Comparison of ENCODE assay signal across 9 mouse cellular contexts in the genomic region with DNA sequence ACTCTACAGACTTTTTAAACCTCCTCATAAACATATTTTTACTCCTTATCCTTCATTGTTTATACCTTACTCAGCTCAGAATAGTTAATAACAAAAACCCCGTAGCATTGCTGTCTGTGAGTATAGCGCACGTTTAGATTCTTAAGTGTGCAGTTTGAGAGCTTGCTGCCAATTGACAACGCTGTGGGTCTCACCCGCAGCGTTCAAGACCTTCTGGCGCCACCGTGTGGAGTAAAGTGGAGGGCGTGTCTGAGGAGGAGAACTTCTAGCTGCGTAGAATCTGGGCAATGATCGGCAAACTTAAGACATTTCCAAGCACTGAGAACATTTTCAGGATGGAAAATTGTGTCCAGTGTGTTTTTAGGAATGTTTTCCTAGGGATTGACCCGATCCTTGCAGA.
A peak's percentile ranks its signal among the peaks of the same experiment; 100 is the strongest.
DNase-seq lines count a peak whose midpoint lies in the region; ATAC-seq and TF ChIP-seq lines count a peak whose summit lies in the region.
"Had no signal": no experiment of that assay in that cellular context is flagged by ENCODE, and none has a peak within 500 bp of the region (broad histone marks: within the 10 kb centered on the region; RNA-seq: fewer than 3 reads in every experiment).

No protein-coding gene starts in this region.

- peak; percentile 78 for DNase-seq in MEL (ENCODE audit: low read depth, low spot score)
- DNase-seq in c-Kit-positive CD71-negative TER-119-negative erythroid progenitor cells, embryonic 14.5 days (ENCODE audit: low read depth): peak; percentile 63
- DNase-seq in hindbrain, embryonic 14.5 days (ENCODE audit: low spot score): peak; percentile 91
- peak; percentile 63 to 90 for DNase-seq in layer of hippocampus, postnatal 25 days (ENCODE audit: extremely low spot score in 1 of 2, low spot score in 1 of 2)
- peak; percentile 83 to 91 for DNase-seq in right cerebral cortex, postnatal 10 days (ENCODE audit: low spot score in 2 of 2)
- peak; percentile 46 for DNase-seq in urinary bladder, postnatal 10 days (ENCODE audit: low spot score)

- peak; percentile 96 for TF ChIP-seq RAD21 in MEL (IDR thresholded peaks at IDR 0.05; ENCODE audit: low read depth, low read length)

- no peak overlapping the region for H3K9ac ChIP-seq in MEL (ENCODE audit: control insufficient read depth, low read depth, low read length, poor library complexity, severe bottlenecking)
- H3K9ac ChIP-seq in forebrain, embryonic 13.5 days: no peak overlapping the region
- H3K9ac ChIP-seq in hindbrain, embryonic 14.5 days: no peak overlapping the region

- no peaks in the 10 kb centered on the region for H3K79me2 ChIP-seq in MEL (ENCODE audit: control insufficient read depth, insufficient read depth, low read length, poor library complexity)

- no peak for TF ChIP-seq POLR2A in MEL (IDR thresholded peaks at IDR 0.05; ENCODE audit: control insufficient read depth in 1 of 2, insufficient read depth in 1 of 2, low read depth in 1 of 2, low read length in 2 of 2, poor library complexity in 1 of 2)

- TF ChIP-seq CTCF in MEL (IDR thresholded peaks at IDR 0.05 in 2 of 3, conservative IDR thresholded peaks at IDR 0.05 in 1 of 3; ENCODE audit: control insufficient read depth in 1 of 3, insufficient read depth in 1 of 3, low read depth in 2 of 3, low read length in 3 of 3, poor library complexity in 1 of 3, severe bottlenecking in 1 of 3): peak; percentile 69 to 94 (median 93)

- no peak for TF ChIP-seq EP300 in MEL (IDR thresholded peaks at IDR 0.05; ENCODE audit: low read depth in 1 of 2, low read length in 2 of 2)

- no peak overlapping the region for H3K27ac ChIP-seq in MEL (ENCODE audit: control insufficient read depth, low read depth, low read length)
- H3K27ac ChIP-seq in forebrain, embryonic 13.5 days: no peak overlapping the region
- no peak overlapping the region for H3K27ac ChIP-seq in hindbrain, embryonic 14.5 days
- H3K27ac ChIP-seq: macrophage had no signal

- no peak overlapping the region for H3K4me2 ChIP-seq in forebrain, embryonic 13.5 days
- no peak overlapping the region for H3K4me2 ChIP-seq in hindbrain, embryonic 14.5 days (replicated peaks)

- WGBS in forebrain, embryonic 13.5 days: 10% methylated on average over 12 of the region's 12 CpGs
- 12% methylated on average over 12 of the region's 12 CpGs for WGBS in hindbrain, embryonic 14.5 days

- no peaks in the 10 kb centered on the region for H3K36me3 ChIP-seq in MEL (ENCODE audit: control insufficient read depth in 1 of 2, insufficient read depth in 2 of 2, low read length in 2 of 2)
- H3K36me3 ChIP-seq in forebrain, embryonic 13.5 days (ENCODE audit: poor library complexity, severe bottlenecking): peaks cover 9% of the 10 kb centered on the region; the same call in 1 of the 2 replicates
- peaks cover 16% of the 10 kb centered on the region for H3K36me3 ChIP-seq in hindbrain, embryonic 14.5 days (replicated peaks; ENCODE audit: control insufficient read depth, insufficient read depth)

- no peak overlapping the region for H3K4me3 ChIP-seq in MEL (ENCODE audit: control insufficient read depth in 1 of 2, insufficient read depth in 1 of 2, low read depth in 2 of 2, low read length in 2 of 2)
- H3K4me3 ChIP-seq in forebrain, embryonic 13.5 days: no peak overlapping the region
- H3K4me3 ChIP-seq in hindbrain, embryonic 14.5 days (replicated peaks; ENCODE audit: low read length): no peak overlapping the region

- peak; percentile 91 for ATAC-seq in forebrain, embryonic 13.5 days
- peak; percentile 76; the same call in 1 of the 2 replicates for ATAC-seq in hindbrain, embryonic 14.5 days (ENCODE audit: low FRiP score)
- ATAC-seq in megakaryocyte progenitor cell, adult 5-6 weeks (replicated peaks; ENCODE audit: poor library complexity): peak; percentile 99

- H3K4me1 ChIP-seq in MEL (ENCODE audit: control insufficient read depth in 1 of 2, insufficient read depth in 2 of 2, low read length in 2 of 2): no peaks in the 10 kb centered on the region
- H3K4me1 ChIP-seq in forebrain, embryonic 13.5 days: no peaks in the 10 kb centered on the region
- H3K4me1 ChIP-seq in hindbrain, embryonic 14.5 days (replicated peaks; ENCODE audit: control insufficient read depth, insufficient read depth, low read length): no peaks in the 10 kb centered on the region

- no peaks in the 10 kb centered on the region for H3K27me3 ChIP-seq in MEL (ENCODE audit: control insufficient read depth in 1 of 2, insufficient read depth in 2 of 2, low read length in 2 of 2)
- H3K27me3 ChIP-seq in forebrain, embryonic 13.5 days: no peaks in the 10 kb centered on the region
- no peaks in the 10 kb centered on the region for H3K27me3 ChIP-seq in hindbrain, embryonic 14.5 days (ENCODE audit: control insufficient read depth, insufficient read depth, low read length)

- H3K9me3 ChIP-seq in MEL (replicated peaks; ENCODE audit: insufficient read depth, low read length): no peaks in the 10 kb centered on the region
- no peaks in the 10 kb centered on the region for H3K9me3 ChIP-seq in forebrain, embryonic 13.5 days (replicated peaks)
- H3K9me3 ChIP-seq in hindbrain, embryonic 14.5 days (ENCODE audit: control insufficient read depth, low read length): no peaks in the 10 kb centered on the region

TF ChIP-seq in MEL, 35 proteins besides CTCF, POLR2A, EP300 and RAD21:
- TF ChIP-seq ZC3H11A (IDR thresholded peaks at IDR 0.05; ENCODE audit: low read depth, low read length): peak; percentile 93
- no peak for TF ChIP-seq MEF2A (IDR thresholded peaks at IDR 0.05; ENCODE audit: extremely low read depth, insufficient replicate concordance, low read depth, low read length, poor library complexity, severe bottlenecking)
- no peak for TF ChIP-seq MAFK (IDR thresholded peaks at IDR 0.05; ENCODE audit: borderline replicate concordance, low read depth, low read length)
- TF ChIP-seq CHD1 (IDR thresholded peaks at IDR 0.05; ENCODE audit: low read depth, low read length): no peak
- TF ChIP-seq POLR2AphosphoS2 (IDR thresholded peaks at IDR 0.05; ENCODE audit: low read length): no peak
- TF ChIP-seq SMC3 (IDR thresholded peaks at IDR 0.05; ENCODE audit: low read depth, low read length): peak; percentile 98
- TF ChIP-seq SIN3A (IDR thresholded peaks at IDR 0.05; ENCODE audit: low read length): peak; percentile 37; the same call in 1 of the 2 replicates
- no peak for TF ChIP-seq MAX (IDR thresholded peaks at IDR 0.05; ENCODE audit: low read length)
- no peak for TF ChIP-seq MAZ (IDR thresholded peaks at IDR 0.05; ENCODE audit: low read depth, low read length)
- TF ChIP-seq TCF12 (IDR thresholded peaks at IDR 0.05; ENCODE audit: low read depth, low read length): no peak
- TF ChIP-seq CHD2 (IDR thresholded peaks at IDR 0.05; ENCODE audit: low read length): no peak
- TF ChIP-seq JUND (IDR thresholded peaks at IDR 0.05; ENCODE audit: low read depth, low read length): no peak
